Mouse (Mus musculus) lung, postnatal 0 days (tissue): ENCODE data around the gene Vmn2r85. TPM values are rescaled to one million over a fixed set of nuclear protein-coding genes. Genes with fewer than 3 reads are reported as not detected.
"Not testable (repeated sequence)": the region's sequence is repeated elsewhere in the genome, so short reads cannot be mapped to it uniquely, and the experiment has no call there.

ENCODE experiments used
- ATAC-seq: fragments of 200-750 bp; cut with Nextera tagmentation; 2 replicates; pipeline ENCODE4 v1.8.0; 2017; ENCODE audit warnings: moderate library complexity
- DNase-seq: peaks from one replicate; pipeline ENCODE4 v3.0.0-alpha.2; 2016; ENCODE audit warnings: low spot score
- H3K27ac ChIP-seq: fragments of 300-500 bp; sonication (generic); 2 replicates; pipeline ENCODE4 v1.5.1; 2014; ENCODE audit warnings: antibody characterized with exemption, mild to moderate bottlenecking, low read length, mixed read lengths
- H3K27me3 ChIP-seq: fragments of 300-500 bp; sonication (generic); replicated peaks from 2 replicates; pipeline ENCODE4 v1.6.1; 2014; ENCODE audit warnings: low read length, mixed read lengths; ENCODE audit not compliant: insufficient read depth
- H3K36me3 ChIP-seq: fragments of 300-500 bp; sonication (generic); 2 replicates; pipeline ENCODE4 v1.6.1; 2014; ENCODE audit warnings: low read length, mixed read lengths; ENCODE audit not compliant: insufficient read depth
- H3K4me1 ChIP-seq: fragments of 300-500 bp; sonication (generic); 2 replicates; pipeline ENCODE4 v1.6.1; 2014; ENCODE audit warnings: antibody characterized with exemption, low read depth, low read length, mixed read lengths; ENCODE audit not compliant: insufficient read depth
- H3K4me2 ChIP-seq: fragments of 300-500 bp; sonication (generic); replicated peaks from 2 replicates; pipeline ENCODE4 v1.6.1; 2014; ENCODE audit warnings: low read depth, mild to moderate bottlenecking, low read length, moderate library complexity, mixed read lengths
- H3K4me3 ChIP-seq: fragments of 300-500 bp; sonication (generic); 2 replicates; pipeline ENCODE4 v1.5.1; 2014; ENCODE audit warnings: low read depth, low read length
- H3K9ac ChIP-seq: fragments of 300-500 bp; sonication (generic); replicated peaks from 2 replicates; pipeline ENCODE4 v1.6.1; 2014; ENCODE audit warnings: low read depth, mild to moderate bottlenecking
- H3K9me3 ChIP-seq: fragments of 300-500 bp; sonication (generic); 2 replicates; pipeline ENCODE4 v1.6.1; 2016; ENCODE audit warnings: low read length, mixed read lengths
- CTCF ChIP-seq: IDR thresholded peaks from 2 replicates; pipeline ENCODE4 v1.5.1; 2016; ENCODE audit warnings: antibody characterized with exemption, mild to moderate bottlenecking
- EP300 ChIP-seq: IDR thresholded peaks from 2 replicates; pipeline ENCODE4 v1.6.1; 2016; ENCODE audit warnings: antibody characterized with exemption, mild to moderate bottlenecking, control low read depth
- WGBS: fragments of 180-500 bp; shearing (Covaris S2); extraction: QIAGEN DNeasy Blood & Tissue Kit; methylation state at CpG from one replicate; pipeline ENCODE4 v1.1.7; 2014; 5-methylcytosine and 5-hydroxymethylcytosine counted together
- polyA plus RNA-seq: library from polyadenylated mRNA; unstranded; fragments of >200 nt; fragmentation: Nextera tagmentation; extraction: Ambion mirVana; gene quantifications from 2 replicates; pipeline ENCODE4 v1.2.1, GENCODE M21; 2015

Vmn2r85 gene
- not detected in 2 replicates for polyA plus RNA-seq

DNA sequence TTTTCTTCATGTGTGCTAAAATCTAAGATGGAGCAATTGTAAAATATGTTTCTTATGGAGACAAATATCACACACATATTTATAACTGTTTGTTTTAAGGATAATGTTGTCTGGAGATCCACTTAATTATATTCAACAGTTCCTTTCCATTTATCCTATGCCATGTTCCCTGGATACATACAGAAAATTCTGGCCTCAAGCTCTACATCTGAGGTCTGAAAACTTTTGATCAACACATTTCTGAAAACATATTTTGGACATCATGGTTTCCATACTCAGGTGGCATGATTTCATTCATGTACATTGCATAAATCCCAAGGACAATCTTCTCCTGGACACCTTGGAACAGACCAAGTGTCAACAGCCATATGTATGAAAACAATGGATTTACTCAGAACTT is at the start of gene Vmn2r85:
Gene Vmn2r85, minus strand, starts transcription at position 101 of the 400 bp plus-strand sequence.
- H3K27me3 ChIP-seq, ATAC-seq: not testable (repeated sequence)

DNA sequence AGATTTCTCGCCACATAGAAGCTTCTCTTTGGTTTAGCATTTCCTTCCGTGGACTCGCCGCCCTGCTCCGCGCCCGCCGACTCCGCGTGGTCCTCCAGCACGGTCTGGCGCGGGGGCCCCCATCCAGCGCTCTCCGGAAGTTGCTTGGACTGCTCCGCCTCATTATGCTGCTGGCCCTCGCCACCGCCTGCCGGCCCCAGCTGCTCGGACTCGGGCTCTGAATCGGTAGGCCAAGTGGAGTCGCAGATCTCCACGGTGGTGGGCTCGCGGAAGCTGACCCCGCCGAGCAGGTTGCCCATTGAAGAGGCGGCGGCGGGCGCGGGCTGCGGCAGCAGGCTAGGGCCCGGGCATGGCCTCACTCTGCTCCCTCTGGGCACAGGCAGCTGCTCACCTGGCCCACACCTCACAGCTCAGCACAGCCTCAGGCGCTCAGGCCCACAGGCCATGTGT is 40.8 kb upstream of the Vmn2r85 start:
- Histone ChIP-seq H3K36me3 (no peaks in the 10 kb centered on the region), H3K4me1 (no peaks in the 10 kb centered on the region), H3K9ac (no peak overlapping the region), H3K4me3 (peak overlapping the region; percentile 38), H3K27ac (no peak overlapping the region), H3K27me3 (no peaks in the 10 kb centered on the region), H3K9me3 (no peaks in the 10 kb centered on the region), H3K4me2 (peak overlapping the region; percentile 77)
- no peak for TF ChIP-seq CTCF
- no peak for TF ChIP-seq EP300
- peak; percentile 40 for DNase-seq
- peak; percentile 87 for ATAC-seq
- 7% methylated on average over 36 of the region's 36 CpGs for WGBS

More for the DNA sequence above, at the start of gene Vmn2r85:
- H3K36me3 ChIP-seq, H3K4me1 ChIP-seq, DNase-seq, H3K4me2 ChIP-seq, H3K27ac ChIP-seq, H3K4me3 ChIP-seq, H3K9me3 ChIP-seq, H3K9ac ChIP-seq: not testable (repeated sequence)

DNA sequence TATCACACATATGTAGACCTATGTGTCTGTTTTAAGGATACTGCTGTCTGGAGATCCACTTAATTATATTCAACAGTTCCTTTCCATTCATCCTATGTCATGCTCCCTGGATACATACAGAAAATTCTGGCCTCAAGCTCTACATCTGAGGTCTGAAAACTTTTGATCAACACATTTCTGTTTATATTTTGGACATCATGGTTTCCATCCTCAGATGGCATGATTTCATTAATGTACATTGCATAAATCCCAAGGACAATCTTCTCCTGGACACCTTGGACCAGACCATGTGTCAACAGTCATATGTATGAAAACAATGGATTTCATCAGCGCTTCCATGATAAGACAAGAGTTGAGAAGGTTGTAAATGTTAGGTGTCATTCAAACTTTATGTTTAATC is 26.4 kb upstream of the Vmn2r85 start, which contains the start of gene Vmn2r86:
Gene Vmn2r86, minus strand, starts transcription at position 101 of the 400 bp plus-strand sequence.
- not testable (repeated sequence) for H3K4me2 ChIP-seq, H3K36me3 ChIP-seq, H3K27me3 ChIP-seq, ATAC-seq, H3K9ac ChIP-seq, H3K4me1 ChIP-seq, H3K4me3 ChIP-seq, DNase-seq, H3K27ac ChIP-seq, H3K9me3 ChIP-seq
- WGBS: 91% methylated on average over 1 of the region's 1 CpGs

DNA sequence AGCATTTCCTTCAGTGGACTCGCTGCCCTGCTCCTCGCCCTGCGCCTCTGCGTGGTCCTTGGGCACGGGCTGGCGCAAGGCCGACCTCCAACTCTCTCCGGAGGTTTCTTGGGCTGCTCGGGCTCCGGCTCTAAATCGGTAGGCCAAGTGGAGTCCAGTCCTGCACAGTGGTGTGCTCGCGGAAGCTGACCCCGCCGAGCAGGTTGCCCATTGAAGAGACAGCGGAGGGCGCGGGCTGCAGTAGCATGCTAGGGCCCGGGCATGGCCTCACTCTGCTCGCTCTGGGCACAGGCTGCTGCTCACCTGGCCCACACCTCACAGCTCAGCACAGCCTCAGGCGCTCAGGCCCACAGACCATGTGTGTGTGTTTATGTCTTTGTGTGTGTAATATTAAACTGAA is 15.3 kb upstream of the Vmn2r85 start:
- ATAC-seq (no peak), DNase-seq (no peak)
- Histone ChIP-seq H3K9me3 (no peaks in the 10 kb centered on the region), H3K4me1 (no peaks in the 10 kb centered on the region), H3K27ac (no peak overlapping the region), H3K4me2 (no peak overlapping the region), H3K36me3 (no peaks in the 10 kb centered on the region), H3K9ac (no peak overlapping the region), H3K27me3 (no peaks in the 10 kb centered on the region), H3K4me3 (no peak overlapping the region)
- WGBS: 90% methylated on average over 21 of the region's 21 CpGs
- no peak for TF ChIP-seq CTCF
- TF ChIP-seq EP300: no peak

DNA sequence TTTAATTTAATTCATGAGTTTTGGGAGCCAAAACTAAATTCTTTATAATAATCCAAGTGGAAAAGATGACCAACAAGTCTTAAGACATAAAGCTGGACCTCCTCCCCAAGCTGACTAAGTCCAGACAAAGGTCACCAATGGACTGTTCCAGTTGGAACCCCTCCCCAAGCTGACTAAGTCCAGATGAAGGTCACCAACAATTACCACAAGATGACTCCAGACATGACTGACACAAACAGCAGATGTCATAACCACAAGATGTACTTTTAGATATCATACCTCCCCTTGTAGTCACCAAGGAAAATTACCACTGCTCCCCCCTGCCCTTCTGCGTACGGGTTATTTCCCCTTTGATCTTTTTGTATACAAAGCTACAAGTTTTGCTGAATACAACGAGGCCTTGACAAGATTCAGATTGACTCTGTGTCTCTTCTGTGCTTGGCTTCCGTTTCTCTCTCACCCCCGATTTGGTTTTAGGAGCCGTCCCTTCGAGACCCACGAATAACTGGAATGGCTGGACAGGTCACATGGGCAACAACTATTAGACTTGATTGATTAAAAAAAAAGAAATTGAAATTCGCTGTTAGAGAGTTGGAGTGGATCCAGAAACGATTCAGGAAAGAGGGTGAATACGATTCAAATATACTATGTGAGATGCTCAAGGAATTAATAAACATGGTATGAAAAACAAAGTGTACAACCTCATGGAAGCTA is 4.8 kb upstream of the Vmn2r85 start:
- not testable (repeated sequence) for H3K4me2 ChIP-seq, H3K36me3 ChIP-seq, ATAC-seq, H3K9ac ChIP-seq, H3K27me3 ChIP-seq, DNase-seq, H3K27ac ChIP-seq, H3K9me3 ChIP-seq, H3K4me3 ChIP-seq, H3K4me1 ChIP-seq
- 76% methylated on average over 11 of the region's 11 CpGs for WGBS

DNA sequence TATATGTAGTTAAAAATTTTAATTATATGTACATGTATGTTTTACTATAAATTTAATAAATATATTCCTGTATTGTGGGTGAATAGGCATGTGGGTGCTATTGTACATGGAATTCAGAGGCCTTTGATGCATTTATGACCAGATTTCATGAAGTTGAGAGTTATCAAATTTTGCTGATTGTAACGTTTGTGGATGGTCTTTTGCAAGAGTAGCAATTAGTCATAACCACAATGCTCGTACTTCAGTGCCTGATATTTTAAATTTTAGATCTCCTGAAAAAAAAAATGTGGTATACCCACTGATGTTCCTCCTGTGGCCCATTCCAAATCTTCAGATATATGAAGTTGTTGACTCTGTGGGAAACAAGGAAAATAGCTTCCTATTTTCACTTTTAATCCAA is 7.1 kb downstream of the Vmn2r85 start:
- not testable (repeated sequence) for ATAC-seq, H3K4me3 ChIP-seq, DNase-seq, H3K4me1 ChIP-seq, H3K4me2 ChIP-seq, H3K36me3 ChIP-seq, H3K9ac ChIP-seq, H3K9me3 ChIP-seq, H3K27me3 ChIP-seq, H3K27ac ChIP-seq
- 49% methylated on average over 2 of the region's 2 CpGs for WGBS

DNA sequence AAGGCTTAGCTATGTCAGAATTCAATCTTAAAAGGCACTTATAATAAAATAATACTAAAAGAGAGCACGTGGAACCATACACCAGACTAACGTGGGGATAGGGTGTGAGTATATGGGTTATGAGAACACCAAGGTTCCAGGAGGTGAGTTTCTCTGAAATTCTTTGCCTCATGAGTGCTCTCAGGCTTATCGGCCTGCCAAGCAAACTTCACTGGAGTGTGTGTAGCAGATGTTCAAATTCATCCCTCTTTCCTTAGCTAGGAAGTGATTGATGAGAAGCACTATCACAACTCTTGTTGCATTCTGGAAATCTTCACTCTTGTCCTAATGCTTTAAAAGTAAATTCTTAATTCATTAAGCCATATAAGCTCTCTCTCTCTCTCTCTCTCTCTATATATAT is 9.1 kb downstream of the Vmn2r85 start:
- WGBS: 61% methylated on average over 3 of the region's 3 CpGs
- Histone ChIP-seq H3K9ac (no peak overlapping the region), H3K4me2 (no peak overlapping the region), H3K4me1 (no peaks in the 10 kb centered on the region), H3K27me3 (no peaks in the 10 kb centered on the region), H3K4me3 (no peak overlapping the region), H3K9me3 (no peaks in the 10 kb centered on the region), H3K36me3 (no peaks in the 10 kb centered on the region), H3K27ac (no peak overlapping the region)
- DNase-seq (no peak), ATAC-seq (no peak)
- TF ChIP-seq CTCF: no peak
- TF ChIP-seq EP300: no peak

DNA sequence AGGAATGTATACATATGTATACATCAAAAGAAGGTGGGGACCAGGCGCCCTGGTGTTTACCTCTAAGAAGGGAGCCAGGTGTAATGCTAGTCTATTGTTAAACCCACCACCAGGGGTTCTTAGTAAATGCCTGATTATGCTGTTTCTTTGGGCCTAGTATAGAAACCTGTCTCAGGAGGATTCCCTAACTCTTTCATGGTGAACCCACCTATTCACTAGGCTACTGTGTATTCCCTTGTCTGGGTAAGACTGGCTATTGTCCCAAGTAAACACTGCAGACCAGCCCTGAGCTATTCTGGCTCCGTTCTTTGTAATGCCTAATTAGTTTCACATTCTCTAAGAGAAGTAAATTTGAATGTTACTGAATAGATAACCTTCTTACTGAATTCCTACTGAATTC is 9.5 kb downstream of the Vmn2r85 start:
- H3K4me2 ChIP-seq, H3K27me3 ChIP-seq, H3K36me3 ChIP-seq, H3K4me3 ChIP-seq, H3K9me3 ChIP-seq, H3K9ac ChIP-seq, ATAC-seq, H3K27ac ChIP-seq, DNase-seq, H3K4me1 ChIP-seq: not testable (repeated sequence)
- WGBS: 56% methylated on average over 2 of the region's 2 CpGs

DNA sequence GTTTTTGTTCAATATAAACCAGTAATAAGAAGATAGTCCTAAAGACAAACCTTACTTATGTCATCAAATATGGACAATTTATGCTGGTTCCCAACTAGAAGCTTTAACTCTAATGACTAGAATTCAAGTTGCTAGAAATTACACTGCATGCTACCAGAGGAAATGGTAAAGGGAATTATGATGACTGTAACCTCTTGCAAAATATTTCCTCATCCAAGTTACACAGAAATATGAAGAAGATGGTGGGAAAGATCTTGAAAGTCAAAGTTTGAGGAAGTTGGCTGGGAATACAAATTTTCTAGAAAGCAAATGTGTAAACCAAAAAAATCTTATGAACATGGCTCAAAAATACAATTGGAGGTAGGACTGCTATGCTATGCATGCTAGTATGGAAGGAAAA is 13.2 kb downstream of the Vmn2r85 start:
- not testable (repeated sequence) for H3K4me3 ChIP-seq, H3K27ac ChIP-seq, H3K36me3 ChIP-seq, H3K9me3 ChIP-seq, H3K27me3 ChIP-seq, H3K4me1 ChIP-seq, H3K9ac ChIP-seq, ATAC-seq, DNase-seq, H3K4me2 ChIP-seq
